Mouse (Mus musculus) ES-CJ7 (cell line): ENCODE data around the gene Gm21983.

ENCODE experiments used
- DNase-seq: peaks from one replicate; pipeline ENCODE4 v3.0.0; 2011; ENCODE audit warnings: low read depth, low spot score

Gm21983 gene

DNA sequence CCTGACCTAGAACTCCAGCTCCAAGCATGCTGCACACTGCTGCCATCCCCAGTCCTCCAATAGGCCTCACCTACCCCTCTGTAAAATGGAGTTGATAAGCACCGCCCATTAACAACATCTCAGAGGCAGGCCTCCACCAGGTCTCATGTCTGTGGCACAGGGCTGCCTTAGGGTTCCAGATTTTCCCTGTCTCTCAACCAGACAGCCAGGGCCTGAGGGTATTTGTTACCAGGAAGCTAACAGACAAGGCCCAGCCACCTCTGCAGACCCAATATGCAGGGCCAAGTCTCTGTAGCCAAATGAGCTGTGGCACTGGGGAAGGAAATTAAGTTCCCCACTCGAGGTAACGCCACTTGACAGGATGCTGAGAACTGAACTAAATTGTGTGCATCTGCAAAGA lies 20.0 kb downstream of the Gm21983 start:
- no peak for DNase-seq

- DNase-seq = peak; percentile 98
These were observed 21.0 kb downstream of the Gm21983 start for GRCm38 (mm10) chr7:27159882-27160281.

DNA sequence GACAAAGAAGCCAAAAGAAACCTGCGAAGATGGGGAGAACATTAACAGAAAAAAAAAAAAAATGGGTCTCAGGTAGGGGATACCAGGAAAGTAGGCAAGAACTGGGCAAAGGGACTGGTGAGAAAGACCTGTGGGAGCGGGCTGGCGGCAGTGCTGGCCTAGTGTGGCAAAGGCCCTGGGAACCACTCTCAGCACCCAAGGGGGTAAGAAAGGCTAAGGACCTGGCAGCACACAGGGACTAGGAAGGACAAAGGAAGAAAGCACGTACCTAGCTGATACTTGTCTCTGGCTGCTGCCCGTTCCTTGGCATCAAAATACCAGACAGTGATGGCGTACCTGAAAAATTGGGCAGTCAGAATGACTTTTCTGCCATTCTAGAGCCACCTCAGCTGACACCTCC lies 21.6 kb downstream of the Gm21983 start:
- no peak for DNase-seq

- no peak for DNase-seq
These were observed 22.7 kb downstream of the Gm21983 start for GRCm38 (mm10) chr7:27158171-27158570.

GRCm38 (mm10) chr7:27156005-27156404 lies 24.9 kb downstream of the Gm21983 start:
- DNase-seq = no peak

- DNase-seq = no peak
These were observed 27.6 kb downstream of the Gm21983 start, which contains the start of gene Cyp2t4 for GRCm38 (mm10) chr7:27153205-27153764. Gene Cyp2t4 (plus strand): TSS chr7:27153714.

- no peak for DNase-seq
These were observed 44.4 kb downstream of the Gm21983 start for GRCm38 (mm10) chr7:27136410-27136996.

- DNase-seq = no peak
These were observed 47.1 kb downstream of the Gm21983 start for GRCm38 (mm10) chr7:27133757-27134156.

DNA sequence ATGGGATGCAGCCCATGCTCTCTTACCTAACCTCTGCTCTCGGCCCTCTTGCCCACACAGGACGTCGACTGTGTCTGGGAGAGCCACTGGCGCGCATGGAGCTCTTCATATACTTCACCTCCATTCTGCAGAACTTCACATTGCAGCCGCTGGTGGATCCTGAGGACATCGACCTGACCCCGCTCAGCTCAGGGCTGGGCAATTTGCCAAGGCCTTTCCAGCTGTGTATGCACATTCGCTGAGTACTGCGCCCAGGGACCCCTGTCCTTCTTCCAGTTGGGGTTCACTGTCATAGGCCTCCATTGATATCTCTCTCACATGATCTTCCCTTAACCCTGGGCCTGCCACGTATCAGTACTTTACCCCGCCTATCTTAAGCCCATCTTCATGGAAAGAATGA lies 47.7 kb downstream of the Gm21983 start:
- no peak for DNase-seq

DNA sequence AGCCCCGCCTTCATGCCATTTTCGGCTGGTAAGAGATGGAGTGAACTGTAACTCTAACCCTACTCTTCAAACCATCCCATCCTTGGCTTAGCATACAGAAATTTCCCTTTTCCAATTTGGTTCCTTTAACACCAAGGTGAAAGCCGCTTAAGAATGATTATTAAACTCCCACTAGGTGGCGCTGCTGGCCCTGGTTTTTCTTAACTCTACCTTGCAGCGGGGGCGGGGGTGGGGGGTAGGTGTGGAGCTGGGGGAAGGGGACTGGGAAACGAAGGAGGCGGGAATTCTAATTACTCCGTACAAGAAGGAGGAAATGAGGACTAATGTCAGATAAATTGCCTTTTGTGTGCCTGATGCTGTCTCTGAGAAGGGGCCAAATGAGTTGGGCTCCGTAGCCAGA lies 48.3 kb downstream of the Gm21983 start:
- peak; percentile 83 for DNase-seq

DNA sequence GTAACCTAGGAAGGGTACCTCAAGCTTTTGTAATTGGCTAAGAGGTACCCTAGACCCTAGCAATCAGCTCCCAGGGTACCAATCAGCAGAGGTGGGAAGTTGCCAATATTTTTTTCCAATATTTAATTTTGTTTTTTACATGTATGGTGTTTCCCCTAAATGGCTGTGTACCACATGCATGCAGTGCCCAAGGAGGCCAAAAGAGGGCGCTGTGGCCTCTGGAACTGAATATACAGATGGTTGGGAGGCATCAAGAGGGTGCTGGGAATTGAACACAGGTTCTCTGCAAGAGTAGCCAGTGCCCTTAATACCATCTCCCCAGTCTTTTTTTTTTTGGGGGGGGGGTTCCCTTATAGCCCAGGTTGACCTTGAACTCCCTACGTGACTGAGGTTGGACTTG lies 49.5 kb downstream of the Gm21983 start:
- peak; percentile 35 for DNase-seq

GRCm38 (mm10) chr7:27130521-27131370 lies 50.1 kb downstream of the Gm21983 start:
- peak; percentile 55 for DNase-seq

- no peak for DNase-seq
These were observed 51.1 kb downstream of the Gm21983 start for GRCm38 (mm10) chr7:27129811-27130210.

- no peak for DNase-seq
These were observed 51.9 kb downstream of the Gm21983 start for GRCm38 (mm10) chr7:27128946-27129345.

GRCm38 (mm10) chr7:27128162-27128561 lies 52.7 kb downstream of the Gm21983 start:
- DNase-seq = peak; percentile 68

DNA sequence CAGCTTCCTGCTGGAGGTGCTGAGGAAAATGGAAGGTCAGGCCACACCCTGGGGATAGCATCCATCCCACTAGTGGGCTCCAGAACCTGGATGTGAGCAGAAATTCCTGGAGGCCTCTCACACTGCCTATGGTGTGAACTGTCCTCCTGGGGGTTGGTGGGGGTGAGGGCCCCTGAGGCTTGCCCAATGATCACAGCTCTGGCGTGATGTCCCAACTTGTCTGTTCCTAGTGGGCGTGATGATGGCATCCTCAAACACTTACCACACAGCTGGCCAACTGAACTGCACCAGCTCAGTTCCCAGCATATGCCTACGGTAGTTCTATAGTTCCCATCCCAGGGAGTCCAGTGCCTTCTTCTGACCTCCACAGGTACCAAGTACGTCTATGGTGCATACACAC lies 55.9 kb downstream of the Gm21983 start:
- no peak for DNase-seq

GRCm38 (mm10) chr7:27124305-27124832 lies 56.5 kb downstream of the Gm21983 start:
- DNase-seq = no peak

- no peak for DNase-seq
These were observed 61.2 kb downstream of the Gm21983 start, which contains the start of gene Cyp2f2 for GRCm38 (mm10) chr7:27119676-27120075. Gene Cyp2f2 (plus strand): TSS chr7:27119909.
